Mouse (Mus musculus) megakaryocyte-erythroid progenitor cell, adult 5-6 weeks (primary cell): ENCODE measurements around the gene Wdr18. TPM values are rescaled to one million over a fixed set of nuclear protein-coding genes. Genes with fewer than 3 reads are reported as not detected.

Source experiments
- ATAC-seq: replicated peaks from 2 replicates; pipeline ENCODE4 v1.8.0; 2016; ENCODE audit warnings: mild to moderate bottlenecking, inconsistent platforms; ENCODE audit not compliant: severe bottlenecking, poor library complexity, low FRiP score, low TSS enrichment
- total RNA-seq, 2 experiments: library from RNA; stranded (forward) in 1 of 2; stranded (reverse) in 1 of 2; fragments of 200-1000, 215-1000 nt in 1 of 2; fragments of >200 nt in 1 of 2; fragmentation: Nextera tagmentation in 1 of 2; gene quantifications; 2 replicates each; pipeline ENCODE4 v1.2.3; 2014 to 2017

Wdr18 gene
- total RNA-seq, 2 experiments from 2014 or later = 23.4 to 86.4 TPM

DNA sequence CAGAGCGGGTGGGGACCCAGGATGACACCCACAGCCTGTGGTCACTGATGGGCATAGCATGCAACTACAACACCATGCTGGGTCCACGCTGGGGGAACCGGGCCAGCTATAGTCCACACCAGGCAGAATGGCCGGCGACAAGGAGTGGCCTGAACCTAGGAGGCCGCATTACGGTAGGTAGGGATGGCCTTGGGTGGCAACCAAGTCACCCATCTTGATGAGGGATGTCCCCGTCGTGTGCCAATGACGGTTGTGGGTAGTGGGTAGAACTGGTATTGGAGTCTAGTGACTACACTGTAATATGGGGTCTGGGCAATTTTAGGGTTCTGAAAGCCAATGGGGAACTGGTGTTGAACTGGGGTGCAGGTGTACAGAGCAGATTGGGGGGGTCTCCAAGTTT is 57.0 kb downstream of the Wdr18 start:
- ATAC-seq = peak; percentile 14

DNA sequence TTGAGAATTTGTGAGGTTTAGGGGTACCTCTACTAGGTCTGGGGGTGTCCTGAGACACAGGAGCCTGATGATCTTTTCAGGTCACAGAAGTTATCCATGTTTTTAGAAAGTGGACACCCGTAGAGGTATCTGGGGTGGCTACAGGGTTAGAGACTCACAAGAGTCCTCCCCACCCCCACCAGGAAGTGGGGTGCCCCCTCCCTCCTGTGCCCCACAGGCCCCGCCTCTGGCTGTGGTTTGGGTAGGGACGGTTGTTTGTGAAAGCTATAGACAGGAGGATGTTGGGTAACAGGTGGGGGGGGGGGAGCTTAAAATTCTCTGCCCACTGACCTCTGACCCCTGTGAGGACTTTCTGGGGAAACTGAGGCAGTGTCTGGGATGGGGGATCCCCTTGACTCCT is 57.4 kb downstream of the Wdr18 start:
- peak; percentile 21; the same call in 1 of the 2 replicates for ATAC-seq

DNA sequence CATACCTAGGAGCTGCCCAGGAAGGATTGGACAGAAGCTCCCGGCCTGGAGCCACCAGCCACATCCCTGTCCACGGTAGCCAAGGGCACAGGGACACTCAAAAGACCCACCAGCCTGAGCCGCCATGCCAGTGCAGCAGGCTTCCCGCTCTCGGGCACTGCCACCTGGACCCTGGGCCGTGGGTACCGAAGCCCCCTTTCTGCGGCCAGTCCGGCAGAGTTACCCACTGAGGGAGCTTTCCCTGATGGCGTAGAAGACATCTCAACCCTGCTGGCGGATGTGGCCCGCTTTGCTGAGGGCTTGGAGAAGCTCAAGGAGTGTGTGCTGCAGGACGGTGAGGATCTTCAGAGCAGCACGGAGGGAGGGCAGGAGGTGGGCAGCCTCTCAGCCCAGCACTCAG is 57.8 kb downstream of the Wdr18 start:
- ATAC-seq = no peak

DNA sequence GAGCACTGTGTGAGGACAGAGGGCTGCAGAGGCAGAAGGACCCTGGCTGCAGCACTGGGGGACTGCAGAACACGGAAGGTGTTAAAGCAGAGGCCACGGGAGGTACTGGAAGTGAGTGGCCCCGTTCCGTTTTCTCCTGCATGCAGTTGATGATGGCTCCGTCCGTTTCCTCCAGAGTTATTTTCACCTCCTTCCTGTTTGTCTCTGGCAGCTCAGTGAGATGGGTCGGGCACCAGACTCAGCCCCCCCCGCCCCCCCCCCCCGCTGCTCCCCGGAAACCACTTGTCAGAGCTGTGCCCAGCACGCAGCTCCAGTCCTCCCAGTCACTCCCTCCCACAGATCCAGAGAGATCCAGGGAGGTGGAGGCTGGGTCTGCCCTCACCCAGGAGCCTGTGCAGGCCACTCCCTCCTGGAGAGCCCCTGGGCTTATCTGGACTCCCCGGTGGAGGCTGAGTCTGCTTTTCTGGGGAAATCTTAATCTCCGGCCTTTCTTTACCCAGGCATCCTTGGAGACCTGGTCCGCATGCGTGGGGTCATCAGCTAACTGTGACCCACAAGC is 58.9 kb downstream of the Wdr18 start:
- peak; percentile 34 for ATAC-seq

DNA sequence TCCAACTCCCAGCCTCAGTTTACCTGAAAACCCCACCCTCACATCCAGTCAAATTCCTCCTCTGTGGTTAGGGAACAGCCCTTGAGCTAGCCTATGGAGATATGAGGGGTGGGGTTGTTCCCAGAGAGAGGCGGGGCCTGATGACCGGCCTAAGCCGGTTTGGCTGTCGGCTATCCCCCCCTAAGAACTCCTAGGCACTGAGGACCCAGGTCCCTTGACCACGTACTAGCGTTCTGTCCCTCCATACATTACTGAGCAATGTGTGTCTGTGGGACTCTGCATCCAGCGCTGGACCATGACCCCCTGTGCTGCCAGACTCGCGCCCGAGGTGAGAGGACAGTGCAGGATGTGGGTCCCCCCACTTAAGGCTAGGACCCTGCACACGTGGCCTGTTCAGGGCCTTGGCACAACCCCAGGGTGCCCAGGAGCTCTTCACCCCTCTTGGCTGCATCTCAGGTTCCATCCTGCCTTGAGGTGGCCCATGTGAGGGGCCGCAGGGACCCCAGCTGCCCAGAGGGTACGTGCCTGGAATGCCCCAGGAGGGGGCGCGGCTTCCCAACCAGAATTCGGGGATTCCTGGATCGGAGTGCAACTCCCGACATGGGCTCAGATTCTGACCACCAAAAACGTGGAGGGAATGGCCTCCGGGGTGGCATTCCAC is 59.6 kb downstream of the Wdr18 start:
- no peak for ATAC-seq

Other genes starting within 250 kb of the Wdr18 start
Only the 30 nearest of the 33 such genes appear.
- not detected in 2 replicates for gene Fgf22, start 205.1 kb upstream of the Wdr18 start, total RNA-seq (2014; fragmentation: Nextera tagmentation)
- not detected in 2 replicates for gene Fgf22, start 205.1 kb upstream of the Wdr18 start, total RNA-seq (2017)
- 76.0 and 106 TPM in 2 replicates for gene Rnf126, start 193.2 kb upstream of the Wdr18 start, total RNA-seq (2014; fragmentation: Nextera tagmentation)
- 16.2 and 20.8 TPM in 2 replicates for gene Rnf126, start 193.2 kb upstream of the Wdr18 start, total RNA-seq (2017)
- gene Fstl3, start 182.9 kb upstream of the Wdr18 start, total RNA-seq (2014; fragmentation: Nextera tagmentation) = 0.49 and 0.96 TPM in 2 replicates
- 0.66 and 0.80 TPM in 2 replicates for gene Fstl3, start 182.9 kb upstream of the Wdr18 start, total RNA-seq (2017)
- gene Prss57, start 169.2 kb upstream of the Wdr18 start, total RNA-seq (2014; fragmentation: Nextera tagmentation) = 2.4 and 7.6 TPM in 2 replicates
- 1.7 and 3.5 TPM in 2 replicates for gene Prss57, start 169.2 kb upstream of the Wdr18 start, total RNA-seq (2017)
- gene Palm, start 166.6 kb upstream of the Wdr18 start, total RNA-seq (2014; fragmentation: Nextera tagmentation) = 7.6 and 11.1 TPM in 2 replicates
- gene Palm, start 166.6 kb upstream of the Wdr18 start, total RNA-seq (2017) = 4.6 and 6.8 TPM in 2 replicates
- gene Misp, start 139.2 kb upstream of the Wdr18 start, total RNA-seq (2014; fragmentation: Nextera tagmentation) = not detected in 2 replicates
- gene Misp, start 139.2 kb upstream of the Wdr18 start, total RNA-seq (2017) = not detected in 2 replicates
- gene Ptbp1, start 105.7 kb upstream of the Wdr18 start, total RNA-seq (2014; fragmentation: Nextera tagmentation) = 423 and 470 TPM in 2 replicates
- 149 and 201 TPM in 2 replicates for gene Ptbp1, start 105.7 kb upstream of the Wdr18 start, total RNA-seq (2017)
- 2.5 and 8.7 TPM in 2 replicates for gene Prtn3, start 85.7 kb upstream of the Wdr18 start, total RNA-seq (2014; fragmentation: Nextera tagmentation)
- gene Prtn3, start 85.7 kb upstream of the Wdr18 start, total RNA-seq (2017) = 0.56 and 5.9 TPM in 2 replicates
- gene Plppr3, start 85.5 kb upstream of the Wdr18 start, total RNA-seq (2014; fragmentation: Nextera tagmentation) = not detected in 2 replicates
- 5.8 and 15.0 TPM in 2 replicates for gene Plppr3, start 85.5 kb upstream of the Wdr18 start, total RNA-seq (2017)
- gene Elane, start 73.9 kb upstream of the Wdr18 start, total RNA-seq (2014; fragmentation: Nextera tagmentation) = 10.5 TPM in 1 of 2 replicates, not detected in the other
- gene Elane, start 73.9 kb upstream of the Wdr18 start, total RNA-seq (2017) = 0.23 and 1.3 TPM in 2 replicates
- not detected in 2 replicates for gene Cfd, start 69.3 kb upstream of the Wdr18 start, total RNA-seq (2014; fragmentation: Nextera tagmentation)
- gene Cfd, start 69.3 kb upstream of the Wdr18 start, total RNA-seq (2017) = not detected in 2 replicates
- gene Med16, start 51.2 kb upstream of the Wdr18 start, total RNA-seq (2014; fragmentation: Nextera tagmentation) = 17.1 and 21.7 TPM in 2 replicates
- 9.7 and 9.8 TPM in 2 replicates for gene Med16, start 51.2 kb upstream of the Wdr18 start, total RNA-seq (2017)
- gene Gm26602, start 49.3 kb upstream of the Wdr18 start, total RNA-seq (2014; fragmentation: Nextera tagmentation) = not detected in 2 replicates
- not detected in 2 replicates for gene Gm26602, start 49.3 kb upstream of the Wdr18 start, total RNA-seq (2017)
- gene Kiss1r, start 43.2 kb upstream of the Wdr18 start, total RNA-seq (2014; fragmentation: Nextera tagmentation) = 0.31 TPM in 1 of 2 replicates, not detected in the other
- 2.2 TPM in 1 of 2 replicates, not detected in the other for gene Kiss1r, start 43.2 kb upstream of the Wdr18 start, total RNA-seq (2017)
- 80.3 and 91.7 TPM in 2 replicates for gene R3hdm4, start 38.9 kb upstream of the Wdr18 start, total RNA-seq (2014; fragmentation: Nextera tagmentation)
- 35.5 and 38.9 TPM in 2 replicates for gene R3hdm4, start 38.9 kb upstream of the Wdr18 start, total RNA-seq (2017)
- gene Arid3a, start 33.1 kb upstream of the Wdr18 start, total RNA-seq (2014; fragmentation: Nextera tagmentation) = 4.4 and 5.9 TPM in 2 replicates
- 5.4 and 6.0 TPM in 2 replicates for gene Arid3a, start 33.1 kb upstream of the Wdr18 start, total RNA-seq (2017)
- gene Grin3b, start 10.6 kb downstream of the Wdr18 start, total RNA-seq (2014; fragmentation: Nextera tagmentation) = not detected in 2 replicates
- gene Grin3b, start 10.6 kb downstream of the Wdr18 start, total RNA-seq (2017) = not detected in 2 replicates
- gene Tmem259, start 24.2 kb downstream of the Wdr18 start, total RNA-seq (2014; fragmentation: Nextera tagmentation) = 75.5 and 83.0 TPM in 2 replicates
- gene Tmem259, start 24.2 kb downstream of the Wdr18 start, total RNA-seq (2017) = 47.3 and 63.9 TPM in 2 replicates
- 18.0 and 24.6 TPM in 2 replicates for gene Cnn2, start 28.4 kb downstream of the Wdr18 start, total RNA-seq (2014; fragmentation: Nextera tagmentation)
- 13.8 and 25.6 TPM in 2 replicates for gene Cnn2, start 28.4 kb downstream of the Wdr18 start, total RNA-seq (2017)
- 27.0 and 32.9 TPM in 2 replicates for gene Abca7, start 36.3 kb downstream of the Wdr18 start, total RNA-seq (2014; fragmentation: Nextera tagmentation)
- gene Abca7, start 36.3 kb downstream of the Wdr18 start, total RNA-seq (2017) = 11.0 and 12.1 TPM in 2 replicates
- gene Arhgap45, start 56.5 kb downstream of the Wdr18 start, total RNA-seq (2014; fragmentation: Nextera tagmentation) = 76.2 and 103 TPM in 2 replicates
- 52.8 and 64.4 TPM in 2 replicates for gene Arhgap45, start 56.5 kb downstream of the Wdr18 start, total RNA-seq (2017)
- 145 and 157 TPM in 2 replicates for gene Polr2e, start 79.6 kb downstream of the Wdr18 start, total RNA-seq (2014; fragmentation: Nextera tagmentation)
- gene Polr2e, start 79.6 kb downstream of the Wdr18 start, total RNA-seq (2017) = 142 and 150 TPM in 2 replicates
- gene Gpx4, start 87.0 kb downstream of the Wdr18 start, total RNA-seq (2014; fragmentation: Nextera tagmentation) = 566 and 603 TPM in 2 replicates
- 483 and 498 TPM in 2 replicates for gene Gpx4, start 87.0 kb downstream of the Wdr18 start, total RNA-seq (2017)
- gene Sbno2, start 145.4 kb downstream of the Wdr18 start, total RNA-seq (2014; fragmentation: Nextera tagmentation) = 34.4 and 39.7 TPM in 2 replicates
- 12.1 and 12.9 TPM in 2 replicates for gene Sbno2, start 145.4 kb downstream of the Wdr18 start, total RNA-seq (2017)
- 152 and 213 TPM in 2 replicates for gene Stk11, start 155.7 kb downstream of the Wdr18 start, total RNA-seq (2014; fragmentation: Nextera tagmentation)
- gene Stk11, start 155.7 kb downstream of the Wdr18 start, total RNA-seq (2017) = 116 and 174 TPM in 2 replicates
- gene Atp5d, start 178.5 kb downstream of the Wdr18 start, total RNA-seq (2014; fragmentation: Nextera tagmentation) = 282 and 325 TPM in 2 replicates
- gene Atp5d, start 178.5 kb downstream of the Wdr18 start, total RNA-seq (2017) = 29.3 and 49.3 TPM in 2 replicates
- 5.2 and 10.5 TPM in 2 replicates for gene Cbarp, start 180.7 kb downstream of the Wdr18 start, total RNA-seq (2014; fragmentation: Nextera tagmentation)
- gene Cbarp, start 180.7 kb downstream of the Wdr18 start, total RNA-seq (2017) = 3.7 TPM in 1 of 2 replicates, not detected in the other
- 30.9 and 34.0 TPM in 2 replicates for gene Midn, start 188.1 kb downstream of the Wdr18 start, total RNA-seq (2014; fragmentation: Nextera tagmentation)
- 9.4 and 10.5 TPM in 2 replicates for gene Midn, start 188.1 kb downstream of the Wdr18 start, total RNA-seq (2017)
- 31.5 and 44.0 TPM in 2 replicates for gene Cirbp, start 205.8 kb downstream of the Wdr18 start, total RNA-seq (2014; fragmentation: Nextera tagmentation)
- gene Cirbp, start 205.8 kb downstream of the Wdr18 start, total RNA-seq (2017) = 30.8 and 73.1 TPM in 2 replicates
- 14.2 and 22.9 TPM in 2 replicates for gene 1600002K03Rik, start 212.8 kb downstream of the Wdr18 start, total RNA-seq (2014; fragmentation: Nextera tagmentation)
- 25.4 and 27.8 TPM in 2 replicates for gene 1600002K03Rik, start 212.8 kb downstream of the Wdr18 start, total RNA-seq (2017)